Mouse (Mus musculus): ENCODE measurements around the gene Gm21118.
"Not testable (repeated sequence)": the region's sequence is repeated elsewhere in the genome, so short reads cannot be mapped to it uniquely, and the experiment has no call there.

Gm21118 gene

GRCm38 (mm10) chrY:70273542-70273941 is at the start of gene Gm21118:
TSS of gene Gm21118 (minus strand) at chrY:70273642.
- not testable (repeated sequence) for DNase-seq

GRCm38 (mm10) chrY:70303187-70303586 is 29.7 kb upstream of the Gm21118 start, which contains the start of the genes Gm29423 and Gm29644:
TSS of gene Gm29423 (minus strand) at chrY:70303287.
TSS of gene Gm29644 (minus strand) at chrY:70303343.
- DNase-seq = not testable (repeated sequence)

Measured in embryo, embryonic 11 days (tissue).